Mouse (Mus musculus) ES-E14 (cell line): ENCODE measurements around the gene Gosr1. TPM values are rescaled to one million over a fixed set of nuclear protein-coding genes. Genes with fewer than 3 reads are reported as not detected.
A peak's percentile ranks its signal among the peaks of the same experiment; 100 is the strongest.
"Not testable (repeated sequence)": the region's sequence is repeated elsewhere in the genome, so short reads cannot be mapped to it uniquely, and the experiment has no call there.

ENCODE experiments used
- DNase-seq: peaks from one replicate; pipeline ENCODE4 v3.0.0-alpha.2; 2013; ENCODE audit warnings: low read depth, low spot score
- H3K27ac ChIP-seq: 2 replicates; pipeline ENCODE4 v1.5.1; 2012; ENCODE audit warnings: low read depth, mild to moderate bottlenecking, low read length, moderate library complexity, mixed read lengths; ENCODE audit not compliant: poor library complexity, insufficient read depth, severe bottlenecking
- H3K36me3 ChIP-seq: 2 replicates; pipeline ENCODE4 v1.6.1; 2012; ENCODE audit warnings: mild to moderate bottlenecking, low read length, moderate library complexity, mixed read lengths; ENCODE audit not compliant: control insufficient read depth, poor library complexity, insufficient read depth, severe bottlenecking
- H3K4me1 ChIP-seq, 2 experiments: fragments of 150-350 bp in 1 of 2; sonication (generic) in 1 of 2; 2 replicates each; pipeline ENCODE4 v1.6.1; 2012; ENCODE audit warnings: low read length in 2 of 2, mild to moderate bottlenecking in 1 of 2, mixed read lengths in 1 of 2; ENCODE audit not compliant: control insufficient read depth in 2 of 2, insufficient read depth in 2 of 2, poor library complexity in 1 of 2
- H3K4me3 ChIP-seq, 2 experiments: fragments of 150-350 bp in 1 of 2; sonication (generic) in 1 of 2; 2 replicates each; pipeline ENCODE4 v1.5.1; 2012; ENCODE audit warnings: low read length in 2 of 2, low read depth in 1 of 2, mild to moderate bottlenecking in 1 of 2, mixed read lengths in 1 of 2; ENCODE audit not compliant: insufficient read depth in 1 of 2, poor library complexity in 1 of 2, severe bottlenecking in 1 of 2
- H3K9ac ChIP-seq: 2 replicates; pipeline ENCODE4 v1.6.1; 2012; ENCODE audit warnings: low read depth, mild to moderate bottlenecking, low read length, mixed read lengths; ENCODE audit not compliant: poor library complexity, insufficient read depth, severe bottlenecking
- H3K9me3 ChIP-seq: fragments of 150-350 bp; sonication (generic); 2 replicates; pipeline ENCODE4 v1.6.1; 2012; ENCODE audit warnings: low read depth, mild to moderate bottlenecking, low read length; ENCODE audit not compliant: control insufficient read depth, insufficient read depth
- CHD2 ChIP-seq: IDR thresholded peaks from 2 replicates; pipeline ENCODE4 v1.6.1; 2014; ENCODE audit warnings: mild to moderate bottlenecking, low read depth, low read length, inconsistent platforms
- HCFC1 ChIP-seq: IDR thresholded peaks from 2 replicates; pipeline ENCODE4 v1.6.1; 2012; ENCODE audit warnings: low read length, inconsistent platforms, borderline replicate concordance; ENCODE audit not compliant: insufficient read depth
- MAFK ChIP-seq: IDR thresholded peaks from 2 replicates; pipeline ENCODE4 v1.6.1; 2014; ENCODE audit warnings: mild to moderate bottlenecking, low read depth, low read length, inconsistent platforms; ENCODE audit not compliant: insufficient read depth
- ZC3H11A ChIP-seq: IDR thresholded peaks from 2 replicates; pipeline ENCODE4 v1.6.1; 2012; ENCODE audit warnings: low read depth, mild to moderate bottlenecking, inconsistent platforms, low read length, borderline replicate concordance
- ZNF384 ChIP-seq: IDR thresholded peaks from 2 replicates; pipeline ENCODE4 v1.6.1; 2012; ENCODE audit warnings: low read depth, low read length, inconsistent platforms
- in situ Hi-C, 2 experiments: fragments of 600-800 bp; cut with MboI; formaldehyde crosslinking; loops; one replicate each; pipeline ENCODE4 v1.15.1; 2025; ENCODE audit warnings: low sequenced_read_pairs in 2 of 2, inconsistent platforms in 1 of 2; ENCODE audit not compliant: unreplicated experiment in 2 of 2
- total RNA-seq: library from RNA; depleted of rRNA; stranded (reverse); fragments of 300-350 nt; gene quantifications from 2 replicates; pipeline ENCODE4 v1.2.3, GENCODE M21; 2012; rRNA removed

Gene Gosr1
- total RNA-seq, 1 experiment, result 18.3 TPM

DNA sequence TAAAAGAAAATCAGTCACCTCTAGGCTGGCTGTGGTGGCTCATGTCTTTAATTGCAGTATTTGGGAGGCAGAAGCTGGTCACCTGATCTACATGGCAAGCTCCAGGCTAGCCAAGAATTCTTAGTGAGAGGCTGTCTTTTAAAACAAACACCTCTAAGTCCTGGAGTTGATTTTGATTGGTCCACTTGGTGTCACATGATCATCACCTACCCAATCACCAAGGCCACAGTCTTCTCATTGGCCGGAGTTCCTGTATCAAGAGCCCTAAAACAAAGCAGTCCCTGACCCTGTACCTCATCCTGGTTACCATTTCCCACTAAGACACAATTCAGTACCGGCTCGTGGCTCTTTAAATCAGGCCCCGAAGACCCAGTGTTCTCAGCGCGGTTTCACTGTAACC lies 67.6 kb downstream of the Gosr1 start:
- no peaks in the 10 kb centered on the region for H3K9me3 ChIP-seq
- in situ Hi-C loops, result no loop called here
- peak; percentile 59; the same call in 1 of the 2 replicates for TF ChIP-seq CHD2
- no peak for TF ChIP-seq HCFC1
- no peak overlapping the region for H3K27ac ChIP-seq
- H3K9ac ChIP-seq, result peak overlapping the region; percentile 44; the same call in 1 of the 2 replicates
- DNase-seq, result peak; percentile 58
- H3K4me1 ChIP-seq, result peaks cover 0 to 7% of the 10 kb centered on the region in 2 experiments; a peak in 1 of 4 replicates
- H3K4me3 ChIP-seq, result peak overlapping the region; percentile 17 to 37; a peak in 3 of 4 replicates
- H3K36me3 ChIP-seq, result no peaks in the 10 kb centered on the region

DNA sequence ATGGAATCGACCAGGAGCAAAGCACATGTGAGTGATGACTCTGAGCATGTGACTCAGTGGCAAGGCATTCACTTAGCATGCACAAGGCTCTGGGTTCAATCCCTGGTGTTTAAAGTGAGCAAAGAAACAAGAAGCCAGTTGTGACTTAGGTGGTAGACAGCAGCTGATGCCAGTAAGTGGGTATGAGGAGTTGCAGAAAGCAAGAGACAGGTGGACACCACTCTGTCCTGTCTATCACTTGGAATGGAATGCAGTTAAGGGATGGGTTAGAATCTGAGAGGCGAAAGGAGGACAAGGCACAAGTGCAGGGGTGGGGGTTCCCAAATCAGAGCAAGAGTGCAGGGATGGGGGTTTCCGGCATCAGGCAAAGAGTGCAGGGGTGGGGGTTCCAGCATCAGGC lies 71.3 kb downstream of the Gosr1 start:
- H3K27ac ChIP-seq, result no peak overlapping the region
- H3K9me3 ChIP-seq, result no peaks in the 10 kb centered on the region
- no peak overlapping the region for H3K4me3 ChIP-seq
- in situ Hi-C loops, result no loop called here
- no peak for TF ChIP-seq HCFC1
- TF ChIP-seq CHD2, result no peak
- TF ChIP-seq ZNF384, result no peak
- no peak for TF ChIP-seq MAFK
- no peak for DNase-seq
- H3K4me1 ChIP-seq, result 0 out of 4 replicates have a peak, but pooled peaks cover 0 to 5% of the 10 kb centered on the region in 2 experiments
- no peaks in the 10 kb centered on the region for H3K36me3 ChIP-seq
- H3K9ac ChIP-seq, result no peak overlapping the region

DNA sequence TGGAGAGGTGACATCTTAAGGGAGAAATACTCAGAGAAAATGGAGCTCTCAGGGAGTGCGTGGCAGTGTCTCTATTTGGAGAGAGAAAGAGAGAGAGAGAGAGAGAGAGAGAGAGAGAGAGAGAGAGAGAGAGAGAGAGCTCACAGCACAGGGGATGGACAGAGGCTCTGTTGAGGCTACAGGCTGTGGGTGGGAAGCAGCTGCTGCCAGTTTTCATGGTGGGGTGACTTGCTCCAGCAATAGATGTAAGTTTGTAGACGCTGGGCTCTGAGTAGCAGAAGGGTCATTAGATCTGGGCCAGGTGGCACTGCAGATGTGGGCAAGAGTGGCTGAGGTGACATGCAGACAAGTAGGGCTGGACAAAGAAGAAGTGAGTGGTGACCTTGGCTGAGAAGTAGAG lies 77.8 kb downstream of the Gosr1 start:
- Histone ChIP-seq H3K36me3 (no peaks in the 10 kb centered on the region), H3K9ac (no peak overlapping the region), H3K9me3 (no peaks in the 10 kb centered on the region), H3K4me1 (peaks cover 0 to 2% of the 10 kb centered on the region in 2 experiments; a peak in 1 of 4 replicates), H3K4me3 (no peak overlapping the region), H3K27ac (no peak overlapping the region)
- no peak for TF ChIP-seq ZC3H11A
- TF ChIP-seq ZNF384, result no peak
- no peak for TF ChIP-seq CHD2
- no peak for TF ChIP-seq MAFK
- TF ChIP-seq HCFC1, result no peak
- no peak for DNase-seq
- in situ Hi-C loops, result no loop called here

DNA sequence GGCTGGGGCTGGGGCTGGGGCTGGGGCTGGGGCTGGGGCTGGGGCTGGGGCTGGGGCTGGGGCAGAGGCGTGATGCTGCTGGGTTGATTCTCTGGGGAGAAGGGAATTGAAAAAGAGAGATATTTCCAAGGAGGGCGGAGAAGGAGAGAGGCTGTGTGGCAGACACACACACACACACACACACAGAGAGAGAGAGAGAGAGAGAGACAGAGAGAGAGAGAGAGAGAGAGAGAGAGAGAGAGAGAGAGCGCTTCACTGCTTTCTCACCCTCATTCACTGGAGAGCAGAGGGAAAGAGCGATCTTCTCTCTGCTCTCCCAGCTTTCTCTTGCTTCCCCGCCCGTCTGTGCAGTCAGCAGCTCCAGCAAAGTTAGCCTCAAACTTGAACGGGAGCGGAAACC lies 83.9 kb downstream of the Gosr1 start, which contains the start of gene Trarg1:
Gene Trarg1, plus strand, starts transcription at position 301 of the 400 bp plus-strand sequence.
- H3K36me3 ChIP-seq, H3K4me1 ChIP-seq, H3K4me3 ChIP-seq, H3K9ac ChIP-seq, in situ Hi-C loops, DNase-seq, H3K9me3 ChIP-seq, H3K27ac ChIP-seq: not testable (repeated sequence)

Other genes with a start within 250 kb of the Gosr1 start
- 28.6 and 34.1 TPM in 2 replicates for gene Abr, start 141.3 kb downstream of the Gosr1 start, total RNA-seq
- gene Bhlha9, start 91.1 kb downstream of the Gosr1 start, total RNA-seq, result not detected in 2 replicates
- 0.05 TPM in 1 of 2 replicates, not detected in the other for gene Trarg1, start 83.8 kb downstream of the Gosr1 start, total RNA-seq
- gene Cpd, start 83.4 kb upstream of the Gosr1 start, total RNA-seq, result 25.3 and 27.8 TPM in 2 replicates
- gene Tmigd1, start 138.6 kb upstream of the Gosr1 start, total RNA-seq, result not detected in 2 replicates
- gene Blmh, start 161.2 kb upstream of the Gosr1 start, total RNA-seq, result 72.0 and 98.8 TPM in 2 replicates
- 0.37 and 0.54 TPM in 2 replicates for gene Slc6a4, start 235.0 kb upstream of the Gosr1 start, total RNA-seq